9 mouse cellular contexts compared by ENCODE assay signal in the genomic region with DNA sequence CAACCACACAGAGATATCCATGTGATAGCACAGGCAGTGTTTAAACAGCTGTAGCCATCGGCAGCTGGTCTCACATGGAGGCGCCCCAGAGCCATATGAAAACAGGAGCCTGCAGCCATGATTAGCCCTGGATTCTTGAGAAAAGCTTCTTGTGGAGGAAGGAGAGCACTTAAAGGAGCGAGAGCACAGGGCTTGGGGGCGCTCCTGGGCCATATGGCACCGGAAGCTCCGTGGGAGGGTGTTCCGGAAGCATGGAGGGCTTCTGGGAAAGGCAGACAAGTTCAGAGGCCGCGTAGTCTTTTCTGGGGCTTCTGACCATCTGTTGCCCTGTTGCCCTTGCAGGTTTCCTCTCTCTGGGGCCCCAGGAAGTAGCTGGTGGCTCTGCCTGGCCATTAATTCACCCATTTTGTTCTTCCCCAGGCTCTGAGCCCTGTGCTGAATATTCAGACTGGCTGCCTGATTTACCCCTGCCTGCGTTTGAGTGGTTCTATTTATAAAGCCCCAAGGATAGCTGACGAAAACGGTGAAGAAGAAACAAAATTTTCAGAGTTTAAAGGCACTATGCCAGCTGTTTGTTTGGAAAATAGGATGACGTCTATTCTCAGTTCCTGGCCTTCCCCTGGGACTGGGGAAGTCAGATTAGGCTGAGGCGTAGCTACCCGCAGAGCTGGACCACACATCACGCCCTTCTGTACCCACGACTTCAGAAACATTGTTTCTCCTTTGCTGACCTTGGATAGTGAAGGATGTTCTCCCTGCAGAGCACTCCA. TPM values are rescaled to one million over a fixed set of nuclear protein-coding genes. Genes with fewer than 3 reads are reported as not detected.
A peak's percentile ranks its signal among the peaks of the same experiment; 100 is the strongest.
DNase-seq lines count a peak whose midpoint lies in the region; ATAC-seq and TF ChIP-seq lines count a peak whose summit lies in the region.
"Had no signal": no experiment of that assay in that cellular context is flagged by ENCODE, and none has a peak within 500 bp of the region (broad histone marks: within the 10 kb centered on the region; RNA-seq: fewer than 3 reads in every experiment).

No protein-coding gene starts in this region.

- peaks cover 14% of the 10 kb centered on the region for H3K4me1 ChIP-seq in brown adipose tissue, adult 24 weeks (ENCODE audit: control insufficient read depth, insufficient read depth, insufficient read length, low read length)

- H3K27ac ChIP-seq in left cerebral cortex, adult 2 months: peak overlapping the region; percentile 75
- peak overlapping the region; percentile 80 for H3K27ac ChIP-seq in brown adipose tissue, adult 24 weeks (replicated peaks; ENCODE audit: low read depth, low read length)

- intact Hi-C loops in left cerebral cortex, adult 2 months (cut with DNase I): loop anchor here (2.0 kb wide), 1 partner anchor 79 kb away; a partner anchor contains a TSS
- intact Hi-C loops in heart, postnatal 25 days (cut with DNase I): no loop called here

- H3K4me3 ChIP-seq in left cerebral cortex, adult 2 months: no peak overlapping the region
- 0 out of 2 replicates have a peak overlapping the region, but pooled peaks have one; percentile 3 for H3K4me3 ChIP-seq in brown adipose tissue, adult 24 weeks (ENCODE audit: insufficient read depth, low read depth, low read length)

- TF ChIP-seq CTCF in left cerebral cortex, adult 2 months (IDR thresholded peaks at IDR 0.05): peak; percentile 5

- ATAC-seq in monocyte, adult 5-6 weeks (replicated peaks; ENCODE audit: insufficient number of reproducible peaks, low FRiP score, low TSS enrichment, poor library complexity, severe bottlenecking): no peak
- ATAC-seq: Patski had no signal

- DNase-seq in left cerebral cortex, adult 2 months (ENCODE audit: extremely low spot score in 1 of 2, low spot score in 2 of 2): no peak
- DNase-seq in left cerebral cortex, adult 11 months (ENCODE audit: low spot score): no peak
- DNase-seq in heart, postnatal 25 days (ENCODE audit: low spot score): peak; percentile 42
- peak; percentile 51 for DNase-seq in liver
- peak; percentile 49 for DNase-seq in retina, postnatal 1 day
- DNase-seq in cerebellum, postnatal 25 days: no peak

RNA-seq across cellular contexts. Expression of a gene that starts 45.8 kb away (rescaled TPM):
- 10 to 100 TPM; 68.7 to 69.1 TPM for total RNA-seq in left cerebral cortex, adult 2 months (2021)
- polyA plus RNA-seq in brown adipose tissue, adult 24 weeks (2012; ENCODE audit: insufficient read depth, insufficient read length, missing spikeins): 105 and 106 TPM in 2 replicates
- 10 to 100 TPM; 70.2 to 75.0 TPM for total RNA-seq in heart, postnatal 25 days (2021)
- total RNA-seq in monocyte, adult 5-6 weeks (2017): 92.3 to 107 TPM (median 102 TPM) in 3 replicates

RNA-seq across cellular contexts. Expression of a gene that starts 46.2 kb away (rescaled TPM):
- 10 to 100 TPM; 49.5 to 51.1 TPM for total RNA-seq in left cerebral cortex, adult 2 months (2021)
- polyA plus RNA-seq in brown adipose tissue, adult 24 weeks (2012; ENCODE audit: insufficient read depth, insufficient read length, missing spikeins): 32.1 and 33.2 TPM in 2 replicates
- total RNA-seq in heart, postnatal 25 days (2021): 10 to 100 TPM; 26.0 to 30.8 TPM
- 7.0 to 8.1 TPM (median 7.1 TPM) in 3 replicates for total RNA-seq in monocyte, adult 5-6 weeks (2017)

Comparison
In these comparisons a context has a peak if more than half of its experiments do, and no peak if none do; other contexts are left out.
1. DNase-seq: peak in heart, postnatal 25 days (single experiment), liver (single experiment) and retina, postnatal 1 day (single experiment); none in left cerebral cortex, adult 2 months (0 of 2), left cerebral cortex, adult 11 months (single experiment) and cerebellum, postnatal 25 days (0 of 2).